Mouse (Mus musculus) liver, postnatal 0 days (tissue): ENCODE measurements around the gene Nxpe4.
A peak's percentile ranks its signal among the peaks of the same experiment; 100 is the strongest.

Source experiments
- CTCF ChIP-seq: sonication (generic); IDR thresholded peaks from 2 replicates; pipeline ENCODE4 v1.5.1; 2016; ENCODE audit warnings: antibody characterized with exemption, low read depth
- EP300 ChIP-seq: IDR thresholded peaks from 2 replicates; pipeline ENCODE4 v1.6.1; 2016; ENCODE audit warnings: antibody characterized with exemption, low read depth, mild to moderate bottlenecking

DNA sequence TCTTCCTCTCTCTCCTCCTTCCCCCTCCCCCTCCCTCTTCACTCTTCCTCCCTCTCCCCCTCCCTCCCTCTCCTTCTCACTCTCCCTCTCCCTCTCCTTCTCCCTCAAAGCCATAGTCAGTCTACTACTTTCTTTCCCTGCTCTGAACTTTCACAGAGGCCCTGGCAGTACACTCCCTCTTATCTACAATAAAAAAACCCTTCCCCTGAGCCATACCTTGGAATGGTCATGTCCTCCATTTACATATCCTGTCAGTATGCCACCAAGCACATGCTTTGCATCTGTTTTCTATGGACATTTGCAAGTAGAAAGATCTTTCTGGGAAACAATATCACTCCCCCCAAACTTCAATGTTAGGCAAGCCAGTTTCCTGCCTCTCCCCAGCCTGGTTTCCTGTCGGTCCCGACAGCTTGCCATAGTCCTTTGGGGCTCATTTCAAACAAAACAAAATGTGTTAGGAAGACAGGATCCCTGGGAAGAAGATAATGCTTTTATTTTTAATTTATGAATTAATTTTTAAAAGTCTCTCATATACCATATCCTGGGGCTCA lies 191.4 kb downstream of the Nxpe4 start, which contains the start of gene Nxpe2:
- TF ChIP-seq EP300 (peak; percentile 40; the same call in 1 of the 2 replicates), CTCF (no peak)
